Mouse (Mus musculus): ENCODE results near the gene Rpl3l. TPM values are rescaled to one million over a fixed set of nuclear protein-coding genes. Genes with fewer than 3 reads are reported as not detected.

Gene Rpl3l
- polyA plus RNA-seq (2017; shearing (Covaris generic)): not detected

DNA sequence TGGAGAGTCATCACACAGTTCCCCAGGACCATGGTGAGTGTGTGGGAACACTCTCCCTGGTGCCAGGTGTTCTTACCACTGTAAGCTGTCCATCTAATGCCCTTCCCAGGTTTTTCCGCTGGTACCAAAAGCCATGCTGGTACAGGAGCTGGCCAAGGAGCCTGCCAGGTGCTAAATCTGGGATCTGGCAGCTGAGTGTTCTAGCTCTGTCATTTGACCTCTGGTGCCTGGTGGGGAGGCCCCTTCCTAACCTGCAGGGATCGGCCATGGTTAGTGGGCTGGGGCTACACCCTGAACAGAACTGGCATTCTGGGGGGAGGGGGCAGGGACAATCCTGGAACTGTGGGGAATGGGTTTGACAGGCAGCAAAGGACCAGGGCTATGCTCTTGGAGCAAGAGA is at the start of gene Rpl3l:
TSS of gene Rpl3l (plus strand) at position 203 of the 400 bp plus-strand sequence.

DNA sequence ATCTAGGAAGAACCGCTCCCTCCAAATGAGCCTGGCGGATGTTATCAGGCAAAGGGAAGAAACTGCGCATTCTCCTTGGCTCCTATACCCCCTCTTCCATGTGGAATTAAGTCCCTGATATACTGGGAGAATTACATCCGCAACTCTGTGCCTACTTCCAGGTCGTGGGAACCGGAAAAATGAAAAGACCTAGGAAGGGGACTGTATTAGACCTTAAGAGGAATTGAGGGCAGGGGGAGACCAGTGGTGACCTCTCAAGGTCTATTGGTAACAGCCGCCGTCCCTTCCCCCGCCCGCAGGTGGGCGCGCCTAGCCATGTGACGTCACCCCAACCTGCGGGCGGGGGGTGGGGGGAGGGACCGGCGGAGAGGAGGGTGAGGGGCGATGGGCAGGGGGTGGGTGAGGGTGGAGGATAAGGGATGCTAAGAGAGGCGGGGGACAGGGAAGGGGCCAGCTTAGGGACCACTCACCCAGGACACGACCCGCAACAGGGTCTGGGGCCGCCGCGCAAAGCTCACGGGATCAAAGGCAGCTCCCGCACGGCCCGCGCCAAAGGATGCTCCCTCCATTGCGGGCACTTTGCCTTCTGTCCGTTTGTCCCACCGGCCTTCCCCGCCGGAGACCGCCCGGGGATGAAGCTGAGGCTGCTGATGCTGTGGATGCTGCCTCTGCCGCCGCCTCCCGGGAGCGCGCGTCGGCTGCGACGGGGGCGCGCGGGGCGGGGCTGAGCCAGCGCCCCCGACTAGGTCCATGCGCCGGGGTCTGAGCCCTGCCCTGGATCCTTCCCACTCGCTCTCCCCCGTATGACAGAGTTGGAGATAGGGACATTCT is 38.2 kb upstream of the Rpl3l start, which contains the start of gene Syngr3:
TSS of gene Syngr3 (minus strand) at position 705 of the 831 bp plus-strand sequence.

DNA sequence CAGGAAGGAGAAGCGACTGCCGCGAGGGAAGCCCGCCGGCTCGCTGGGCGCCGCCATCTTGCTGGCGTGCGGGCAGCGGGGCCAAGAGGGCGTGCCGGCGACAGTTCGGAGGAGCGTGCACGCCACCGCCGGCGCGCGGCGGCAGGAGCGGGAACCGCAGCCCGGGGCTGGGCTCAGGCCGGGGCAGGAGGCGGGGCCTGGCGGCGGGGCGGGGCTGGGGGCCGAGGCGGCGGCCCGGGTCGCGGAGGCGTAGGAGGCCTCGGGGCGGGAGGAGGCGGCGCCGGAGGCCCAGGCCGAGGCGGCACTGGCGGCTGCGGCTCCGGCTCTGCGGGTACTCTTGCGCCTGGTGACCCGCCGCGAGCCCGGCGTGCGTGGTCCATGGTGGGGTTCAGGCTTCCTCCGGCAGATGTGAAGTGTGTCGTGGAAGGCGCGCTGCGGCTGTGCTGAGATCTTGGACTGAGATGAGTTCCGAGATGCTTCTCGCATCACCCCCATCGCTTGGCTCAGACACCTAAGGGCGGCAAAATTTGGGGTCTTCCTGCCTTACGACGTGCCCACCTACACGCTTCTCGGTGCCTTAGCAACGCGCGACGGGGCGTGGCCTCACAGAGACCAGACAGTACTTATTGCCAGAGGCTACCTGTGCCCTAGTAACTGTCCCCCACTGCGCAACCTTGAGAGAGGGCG is 31.5 kb upstream of the Rpl3l start, which contains the start of the genes Gfer and Noxo1:
TSS of gene Gfer (minus strand) at position 146 of the 687 bp plus-strand sequence.
TSS of gene Noxo1 (plus strand) at position 224 of the 687 bp plus-strand sequence.

DNA sequence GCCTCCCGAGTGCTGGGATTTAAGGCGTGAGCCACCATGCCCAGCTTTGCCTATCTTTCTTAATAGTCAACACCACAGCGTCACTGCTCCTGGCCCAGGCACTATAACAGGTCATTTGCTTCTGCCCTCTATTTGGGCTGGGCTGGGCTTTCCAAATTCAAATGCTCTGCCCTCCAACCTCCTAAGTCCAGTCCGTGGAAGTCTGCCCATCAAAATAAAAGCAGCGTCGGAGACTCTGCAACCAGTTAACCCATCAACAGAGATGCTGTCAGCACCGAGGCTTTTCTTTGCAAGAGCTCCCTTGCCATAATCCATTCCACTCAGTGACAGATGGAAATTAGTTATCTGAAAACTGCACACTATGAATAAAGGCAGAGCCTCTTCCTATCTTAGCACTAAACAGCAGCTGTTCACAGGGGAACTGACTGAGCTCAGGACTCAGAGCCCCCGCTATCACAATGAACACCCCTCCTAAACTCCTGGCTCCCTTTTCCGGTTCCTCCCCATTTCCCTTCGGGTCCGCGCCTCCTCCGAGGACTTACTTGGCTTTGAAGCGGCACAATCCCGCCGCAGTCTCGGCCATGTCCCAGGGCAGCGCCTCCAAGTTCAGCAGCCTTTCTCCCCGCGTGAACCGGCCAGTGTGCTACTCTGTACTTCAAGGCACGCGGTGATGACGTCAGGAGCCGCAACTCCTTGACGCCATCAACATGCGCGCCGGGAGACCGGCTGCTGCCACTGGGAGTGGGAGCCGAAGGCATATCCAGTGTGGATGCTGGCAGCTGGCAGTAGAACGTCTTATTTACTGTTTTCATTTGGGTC is 20.4 kb upstream of the Rpl3l start, which contains the start of gene Tbl3:
TSS of gene Tbl3 (minus strand) at position 679 of the 819 bp plus-strand sequence.

DNA sequence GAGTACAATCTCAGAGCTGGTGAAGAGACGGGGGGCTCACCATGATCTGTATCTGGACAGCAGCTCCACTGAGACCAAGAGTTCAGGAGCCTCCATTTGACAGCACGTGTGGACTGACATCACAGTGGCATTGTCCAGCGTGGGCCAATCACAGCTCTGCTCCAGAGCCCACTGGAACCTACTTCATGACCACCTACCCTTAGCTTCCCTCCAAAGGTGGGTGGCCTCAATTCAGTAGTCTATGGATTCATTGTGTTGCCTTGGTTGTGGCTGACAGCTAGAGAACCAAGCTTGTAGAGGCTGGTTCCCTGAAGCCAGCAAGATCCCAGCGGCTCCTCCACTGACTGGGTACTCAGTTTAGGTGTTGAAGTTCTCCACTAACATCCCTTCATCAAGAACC is 9.7 kb upstream of the Rpl3l start, which contains the start of the genes Rnf151 and Rps2:
TSS of gene Rnf151 (minus strand) at position 121 of the 400 bp plus-strand sequence.
TSS of gene Rps2 (plus strand) at position 174 of the 400 bp plus-strand sequence.

DNA sequence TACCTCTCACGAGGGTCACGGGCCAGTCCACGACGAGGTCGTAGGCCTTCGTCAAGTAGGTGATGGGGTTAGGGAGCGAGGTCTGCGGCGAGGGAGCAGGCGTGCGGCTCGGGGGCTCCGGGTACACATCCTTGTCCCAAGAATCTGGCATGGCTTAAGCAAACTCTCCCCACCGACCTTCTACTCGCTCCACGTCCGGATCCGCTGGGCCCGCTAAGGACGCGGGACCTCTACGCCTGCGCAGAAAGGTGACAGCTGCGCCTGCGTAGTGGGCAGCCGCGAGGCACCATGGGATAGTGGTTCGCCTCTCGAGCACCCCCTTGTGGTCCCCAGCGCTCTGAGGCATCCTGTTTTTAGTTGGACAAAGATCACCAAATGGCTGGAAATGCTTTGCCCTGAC is 3.4 kb upstream of the Rpl3l start, which contains the start of gene Ndufb10:
TSS of gene Ndufb10 (minus strand) at position 295 of the 400 bp plus-strand sequence.

DNA sequence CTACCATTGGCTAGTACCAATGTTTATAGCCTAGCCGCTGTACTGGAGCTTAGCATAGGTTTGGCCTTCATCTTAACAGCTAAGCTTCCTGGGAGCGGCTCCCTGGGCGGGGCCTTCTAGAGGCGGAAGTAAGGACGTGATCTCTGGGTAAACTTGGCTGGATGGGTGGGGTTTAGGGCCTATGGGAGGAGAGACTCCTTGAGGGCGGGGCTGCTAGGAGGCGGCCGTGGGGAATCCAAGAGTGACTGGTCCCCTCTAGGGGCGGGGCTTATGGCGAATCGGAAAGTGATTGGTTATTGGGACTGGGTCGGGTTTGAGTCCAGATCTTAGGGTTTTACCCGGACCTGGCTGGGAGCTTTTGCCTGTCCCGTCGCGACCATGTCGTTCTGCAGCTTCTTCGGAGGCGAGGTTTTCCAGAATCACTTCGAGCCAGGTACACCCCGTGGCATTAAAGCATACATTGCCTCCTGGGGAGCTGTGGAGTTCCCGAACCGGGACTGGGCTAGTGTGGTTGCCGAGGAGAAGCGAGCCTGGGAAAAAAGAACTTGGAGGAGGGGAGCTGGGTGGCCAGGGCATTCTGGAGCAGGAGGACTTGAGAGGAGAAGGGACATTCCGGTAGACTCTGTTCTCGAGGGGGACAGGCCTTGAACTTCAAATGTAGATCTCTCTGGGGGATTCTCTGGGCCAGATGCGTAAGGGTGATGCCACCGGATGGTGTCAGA is 8.9 kb downstream of the Rpl3l start, which contains the start of gene Msrb1:
TSS of gene Msrb1 (plus strand) at position 313 of the 722 bp plus-strand sequence.

DNA sequence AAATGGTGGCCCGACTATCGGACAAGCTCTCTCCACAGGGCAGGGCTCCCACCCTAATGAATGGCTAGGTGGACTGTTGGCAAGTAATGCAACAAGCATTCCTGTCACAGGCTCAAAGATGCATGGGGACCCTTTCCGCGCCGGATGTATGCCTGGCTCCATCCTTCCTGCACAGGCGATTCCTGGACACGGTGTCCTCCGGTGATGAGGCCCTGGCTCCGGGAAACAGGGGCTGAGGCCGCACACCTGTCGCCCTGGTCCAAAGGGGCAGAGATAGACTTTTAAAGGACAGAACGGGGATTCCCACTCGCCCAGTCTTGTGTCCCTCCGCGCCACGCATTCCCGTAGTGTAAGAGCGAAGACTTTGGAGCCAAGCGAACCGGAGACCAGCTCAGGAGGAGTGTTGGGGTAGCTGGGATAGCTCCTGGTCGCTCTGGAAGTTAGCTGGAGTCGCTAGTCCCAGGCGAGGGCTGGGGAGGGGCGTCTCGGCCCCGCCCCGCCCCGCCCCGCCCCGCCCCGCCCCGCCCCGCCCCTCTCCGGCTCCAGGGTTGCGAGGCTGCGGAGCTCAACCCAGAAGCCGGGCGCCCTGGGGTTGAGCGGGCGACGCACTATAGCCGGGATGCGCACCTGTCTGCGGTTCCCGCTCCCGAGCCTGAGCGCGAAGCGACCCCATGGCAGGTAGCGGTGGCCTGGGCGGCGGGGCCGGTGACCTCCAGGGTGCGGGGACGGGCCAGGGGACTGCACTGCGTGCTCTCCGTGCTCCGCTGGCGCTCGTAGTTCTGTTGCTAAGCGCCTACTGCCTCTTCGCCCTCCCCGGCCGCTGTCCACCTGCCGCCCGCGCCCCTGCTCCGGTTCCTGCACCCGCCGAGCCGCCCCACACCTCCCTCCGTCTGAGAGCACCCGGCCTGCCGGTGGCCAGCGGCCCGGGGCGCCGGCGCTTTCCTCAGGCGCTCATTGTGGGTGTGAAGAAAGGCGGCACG is 25.1 kb downstream of the Rpl3l start, which contains the start of gene Hs3st6:
TSS of gene Hs3st6 (plus strand) at position 574 of the 980 bp plus-strand sequence.

Other genes with a start within 250 kb of the Rpl3l start
- gene Mlst8, start 248.7 kb upstream of the Rpl3l start, polyA plus RNA-seq (2017; shearing (Covaris generic)): 13.8 TPM
- gene Caskin1, start 239.2 kb upstream of the Rpl3l start, polyA plus RNA-seq (2017; shearing (Covaris generic)): 0.22 TPM
- 67.3 TPM for gene Traf7, start 199.9 kb upstream of the Rpl3l start, polyA plus RNA-seq (2017; shearing (Covaris generic))
- 2.9 TPM for gene Rab26, start 193.6 kb upstream of the Rpl3l start, polyA plus RNA-seq (2017; shearing (Covaris generic))
- 51.9 TPM for gene Pkd1, start 178.0 kb upstream of the Rpl3l start, polyA plus RNA-seq (2017; shearing (Covaris generic))
- gene Tsc2, start 95.2 kb upstream of the Rpl3l start, polyA plus RNA-seq (2017; shearing (Covaris generic)): 34.7 TPM
- 2.6 TPM for gene Nthl1, start 95.1 kb upstream of the Rpl3l start, polyA plus RNA-seq (2017; shearing (Covaris generic))
- 0.34 TPM for gene Slc9a3r2, start 77.5 kb upstream of the Rpl3l start, polyA plus RNA-seq (2017; shearing (Covaris generic))
- gene Npw, start 69.4 kb upstream of the Rpl3l start, polyA plus RNA-seq (2017; shearing (Covaris generic)): not detected
- gene Zfp598, start 58.1 kb upstream of the Rpl3l start, polyA plus RNA-seq (2017; shearing (Covaris generic)): 20.9 TPM
- 0.34 TPM for gene Syngr3, start 37.9 kb upstream of the Rpl3l start, polyA plus RNA-seq (2017; shearing (Covaris generic))
- gene Gfer, start 31.7 kb upstream of the Rpl3l start, polyA plus RNA-seq (2017; shearing (Covaris generic)): 30.1 TPM
- 1.4 TPM for gene Noxo1, start 31.6 kb upstream of the Rpl3l start, polyA plus RNA-seq (2017; shearing (Covaris generic))
- 40.1 TPM for gene Tbl3, start 20.2 kb upstream of the Rpl3l start, polyA plus RNA-seq (2017; shearing (Covaris generic))
- not detected for gene Rnf151, start 9.8 kb upstream of the Rpl3l start, polyA plus RNA-seq (2017; shearing (Covaris generic))
- 937 TPM for gene Rps2, start 9.7 kb upstream of the Rpl3l start, polyA plus RNA-seq (2017; shearing (Covaris generic))
- gene Ndufb10, start 3.3 kb upstream of the Rpl3l start, polyA plus RNA-seq (2017; shearing (Covaris generic)): 131 TPM
- gene Msrb1, start 8.8 kb downstream of the Rpl3l start, polyA plus RNA-seq (2017; shearing (Covaris generic)): 8.5 TPM
- not detected for gene Hs3st6, start 25.2 kb downstream of the Rpl3l start, polyA plus RNA-seq (2017; shearing (Covaris generic))
- gene Meiob, start 76.5 kb downstream of the Rpl3l start, polyA plus RNA-seq (2017; shearing (Covaris generic)): not detected
- 37.5 TPM for gene Hagh, start 112.3 kb downstream of the Rpl3l start, polyA plus RNA-seq (2017; shearing (Covaris generic))
- 0.34 TPM for gene Fahd1, start 122.5 kb downstream of the Rpl3l start, polyA plus RNA-seq (2017; shearing (Covaris generic))
- not detected for gene Igfals, start 138.2 kb downstream of the Rpl3l start, polyA plus RNA-seq (2017; shearing (Covaris generic))
- gene Nubp2, start 158.5 kb downstream of the Rpl3l start, polyA plus RNA-seq (2017; shearing (Covaris generic)): 57.2 TPM
- 61.2 TPM for gene Spsb3, start 158.8 kb downstream of the Rpl3l start, polyA plus RNA-seq (2017; shearing (Covaris generic))
- gene Eme2, start 167.3 kb downstream of the Rpl3l start, polyA plus RNA-seq (2017; shearing (Covaris generic)): 35.7 TPM
- 43.8 TPM for gene Mrps34, start 167.3 kb downstream of the Rpl3l start, polyA plus RNA-seq (2017; shearing (Covaris generic))
- gene Nme3, start 168.7 kb downstream of the Rpl3l start, polyA plus RNA-seq (2017; shearing (Covaris generic)): 27.5 TPM
- gene Mapk8ip3, start 209.2 kb downstream of the Rpl3l start, polyA plus RNA-seq (2017; shearing (Covaris generic)): 56.1 TPM
- 20.1 TPM for gene Jpt2, start 232.9 kb downstream of the Rpl3l start, polyA plus RNA-seq (2017; shearing (Covaris generic))